Mouse (Mus musculus): Measurements from ENCODE around the gene Msh6. TPM values are rescaled to one million over a fixed set of nuclear protein-coding genes. Genes with fewer than 3 reads are reported as not detected.

The Msh6 gene
- total RNA-seq, 2 experiments from 2014 or later = 12.6 to 14.0 TPM

Other genes starting within 250 kb of the Msh6 start
- under 1 TPM in 1 of 2 experiments, not detected in 1; 0.27 TPM for gene Kcnk12, start 177.1 kb upstream of the Msh6 start, total RNA-seq (2021)
- not detected for gene Rpl36-ps4, start 54.1 kb upstream of the Msh6 start, total RNA-seq (2021)
- 10 to 100 TPM; 53.0 to 69.0 TPM for gene Fbxo11, start 90.2 kb downstream of the Msh6 start, total RNA-seq (2021)

All from adrenal gland, adult 18-20 months (tissue).